Mouse (Mus musculus) limb, embryonic 11.5 days (tissue): ENCODE data around the gene Spaca6. TPM values are rescaled to one million over a fixed set of nuclear protein-coding genes. Genes with fewer than 3 reads are reported as not detected.

Source experiments
- ATAC-seq: fragments of 200-750 bp; cut with Nextera tagmentation; 2 replicates; pipeline ENCODE4 v1.8.0; 2017; ENCODE audit warnings: low read depth; ENCODE audit not compliant: insufficient number of reproducible peaks, low FRiP score, low TSS enrichment
- DNase-seq: peaks from one replicate; pipeline ENCODE4 v3.0.0-alpha.2; 2015; ENCODE audit warnings: low spot score
- H3K27ac ChIP-seq: fragments of 300-500 bp; sonication (generic); replicated peaks from 2 replicates; pipeline ENCODE4 v1.5.1; 2014; ENCODE audit warnings: low read depth, mild to moderate bottlenecking, low read length
- H3K27me3 ChIP-seq: fragments of 300-500 bp; sonication (generic); 2 replicates; pipeline ENCODE4 v1.6.1; 2014; ENCODE audit warnings: mild to moderate bottlenecking, low read length, mixed read lengths; ENCODE audit not compliant: control insufficient read depth, insufficient read depth
- H3K36me3 ChIP-seq: fragments of 300-500 bp; sonication (generic); 2 replicates; pipeline ENCODE4 v1.6.1; 2014; ENCODE audit warnings: mild to moderate bottlenecking, low read length, moderate library complexity, mixed read lengths; ENCODE audit not compliant: control insufficient read depth, insufficient read depth
- H3K4me1 ChIP-seq: fragments of 300-500 bp; sonication (generic); 2 replicates; pipeline ENCODE4 v1.6.1; 2014; ENCODE audit warnings: low read length, mixed read lengths; ENCODE audit not compliant: control insufficient read depth, insufficient read depth
- H3K4me2 ChIP-seq: fragments of 300-500 bp; sonication (generic); 2 replicates; pipeline ENCODE4 v1.6.1; 2014; ENCODE audit warnings: low read depth, mild to moderate bottlenecking, moderate library complexity; ENCODE audit not compliant: severe bottlenecking
- H3K4me3 ChIP-seq: fragments of 300-500 bp; sonication (generic); 2 replicates; pipeline ENCODE4 v1.5.1; 2014; ENCODE audit warnings: low read depth, low read length
- H3K9ac ChIP-seq: fragments of 300-500 bp; sonication (generic); 2 replicates; pipeline ENCODE4 v1.6.1; 2014; ENCODE audit warnings: mild to moderate bottlenecking, low read length
- H3K9me3 ChIP-seq: fragments of 300-500 bp; sonication (generic); 2 replicates; pipeline ENCODE4 v1.6.1; 2016; ENCODE audit warnings: low read length; ENCODE audit not compliant: control insufficient read depth
- WGBS: fragments of 180-500 bp; shearing (Covaris S2); extraction: QIAGEN DNeasy Blood & Tissue Kit; methylation state at CpG from one replicate; pipeline ENCODE4 v1.1.7; 2014; 5-methylcytosine and 5-hydroxymethylcytosine counted together
- polyA plus RNA-seq: library from polyadenylated mRNA; unstranded; fragments of >200 nt; fragmentation: Nextera tagmentation; extraction: Ambion mirVana; gene quantifications from 2 replicates; pipeline ENCODE4 v1.2.1, GENCODE M21; 2014

Spaca6 gene
- polyA plus RNA-seq, 1 experiment from 2014 or later: 35.5 TPM

DNA sequence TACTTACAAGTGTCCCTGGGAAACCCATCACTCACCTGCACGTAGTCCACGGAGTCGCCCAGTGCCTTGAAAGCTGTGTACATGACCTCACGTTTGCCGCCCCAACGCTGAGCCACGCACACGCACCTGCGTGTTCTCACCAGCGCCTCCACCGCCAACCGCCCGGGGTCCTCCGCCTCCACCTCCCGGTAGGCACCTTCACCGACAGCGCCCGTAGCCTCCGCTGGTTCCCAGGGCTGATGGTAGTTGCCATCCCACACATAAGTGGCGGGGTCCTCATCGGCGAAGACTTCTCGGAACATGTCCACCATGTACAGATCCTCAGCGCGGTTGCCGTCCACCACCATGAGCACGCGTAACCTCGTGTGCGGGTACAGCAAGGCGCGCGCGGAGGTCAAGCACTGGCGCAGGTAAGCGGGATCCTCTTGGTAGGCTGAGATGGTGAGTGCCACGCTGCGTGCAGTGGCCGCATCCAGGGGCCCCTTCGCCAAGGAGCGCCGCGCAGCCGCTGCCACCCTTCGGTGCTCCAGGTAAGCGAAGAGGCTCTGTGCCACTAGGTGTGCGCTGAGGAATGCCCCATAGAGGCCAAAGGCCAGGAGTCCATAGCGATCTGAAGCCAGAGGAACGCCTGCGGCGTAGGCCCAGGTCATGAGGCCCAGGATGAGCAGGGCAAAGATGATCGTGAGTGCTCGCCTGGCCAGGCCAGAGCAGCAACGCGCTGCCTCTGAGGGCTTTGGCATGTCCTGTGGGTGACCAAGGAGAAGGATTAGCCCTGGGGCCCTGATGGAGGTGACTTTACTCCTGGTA, 23.2 kb downstream of the Spaca6 start:
- H3K4me2 ChIP-seq: no peak overlapping the region
- WGBS: 17% methylated on average over 55 of the region's 55 CpGs
- H3K27me3 ChIP-seq: peaks cover 10% of the 10 kb centered on the region
- H3K36me3 ChIP-seq: no peaks in the 10 kb centered on the region
- DNase-seq: peak; percentile 32
- H3K27ac ChIP-seq: no peak overlapping the region
- H3K9ac ChIP-seq: no peak overlapping the region
- peaks cover 1% of the 10 kb centered on the region for H3K4me1 ChIP-seq
- peak; percentile 26; the same call in 1 of the 2 replicates for ATAC-seq
- no peak overlapping the region for H3K4me3 ChIP-seq
- no peaks in the 10 kb centered on the region for H3K9me3 ChIP-seq

DNA sequence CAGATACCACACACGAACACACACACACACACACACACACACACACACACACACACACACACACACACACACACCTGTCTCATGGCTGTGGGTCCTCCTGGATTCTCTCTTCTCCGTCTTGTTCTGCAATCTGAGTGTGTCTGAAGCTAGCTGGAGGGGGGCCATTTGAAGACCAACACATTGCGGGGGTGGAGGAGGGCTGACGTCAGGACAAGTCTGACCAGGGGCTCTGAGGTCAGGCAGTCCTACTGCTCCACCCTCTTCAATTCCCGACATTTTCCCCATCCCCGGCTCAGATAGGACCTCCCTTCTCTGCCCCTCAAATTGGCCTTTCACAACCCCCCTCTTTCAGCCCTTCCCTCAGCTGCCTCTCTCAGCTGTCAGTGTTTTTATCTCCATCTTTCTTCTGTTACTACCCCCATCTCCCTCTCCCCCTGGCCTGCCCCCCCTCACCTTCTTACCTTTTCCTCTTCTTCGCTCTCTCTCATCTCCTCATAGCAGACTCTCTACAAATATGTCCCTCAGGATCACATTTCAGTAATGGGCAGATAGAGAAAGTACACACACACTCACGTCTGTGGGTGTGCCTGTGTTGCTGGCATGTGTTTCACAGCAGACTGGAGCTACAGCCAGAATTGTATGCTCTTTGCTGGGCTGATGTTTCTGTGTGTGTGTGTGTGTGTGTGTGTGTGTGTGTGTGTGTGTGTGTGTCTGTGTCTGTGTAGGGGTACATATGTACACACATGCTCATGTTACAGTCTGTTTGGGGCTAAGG, 28.3 kb downstream of the Spaca6 start, which contains the start of gene Has1:
Gene Has1, minus strand, starts transcription at position 142 of the 775 bp plus-strand sequence.
- Histone ChIP-seq H3K4me2 (no peak within 1 kb of the TSS), H3K27ac (no peak within 1 kb of the TSS)

GRCm38 (mm10) chr17:17856612-17857011, 29.7 kb downstream of the Spaca6 start:
- WGBS: 53% methylated on average over 1 of the region's 1 CpGs
- Histone ChIP-seq H3K4me1 (peaks cover 4% of the 10 kb centered on the region), H3K9me3 (no peaks in the 10 kb centered on the region), H3K4me3 (no peak overlapping the region), H3K4me2 (no peak overlapping the region), H3K9ac (no peak overlapping the region), H3K36me3 (no peaks in the 10 kb centered on the region), H3K27ac (no peak overlapping the region), H3K27me3 (no peaks in the 10 kb centered on the region)
- DNase-seq (no peak), ATAC-seq (no peak)

More for the DNA sequence above, 28.3 kb downstream of the Spaca6 start, which contains the start of gene Has1:
- WGBS: 34% methylated on average over 7 of the region's 8 CpGs
- Histone ChIP-seq H3K27me3 (no peaks in the 10 kb centered on the region), H3K9ac (no peak within 1 kb of the TSS), H3K4me3 (no peak within 1 kb of the TSS), H3K9me3 (no peaks in the 10 kb centered on the region), H3K36me3 (no peaks in the 10 kb centered on the region), H3K4me1 (peaks cover 4% of the 10 kb centered on the region)
- peak; percentile 21 for DNase-seq
- ATAC-seq: peak; percentile 69

DNA sequence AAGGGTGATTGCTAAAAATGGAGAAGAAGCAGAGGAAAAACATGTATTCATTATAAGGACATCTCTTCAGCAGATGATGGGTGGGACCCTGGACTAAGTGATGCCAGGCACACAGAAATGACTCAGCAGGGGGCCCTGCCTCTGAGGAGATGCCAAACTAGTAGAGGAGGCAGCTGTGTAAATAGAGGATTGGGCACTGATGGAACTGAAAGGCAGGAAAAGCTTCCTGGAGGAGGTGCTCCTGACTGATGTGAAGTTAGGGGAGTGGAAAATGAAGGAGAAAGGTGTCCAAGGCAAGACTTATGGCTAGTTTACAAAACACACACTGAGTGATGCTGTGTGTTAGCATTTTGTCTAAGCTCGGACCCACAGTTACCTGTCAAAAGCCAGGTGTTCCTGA, 30.5 kb downstream of the Spaca6 start:
- Histone ChIP-seq H3K36me3 (no peaks in the 10 kb centered on the region), H3K4me1 (peaks cover 4% of the 10 kb centered on the region), H3K4me2 (no peak overlapping the region), H3K4me3 (no peak overlapping the region), H3K27ac (no peak overlapping the region), H3K27me3 (no peaks in the 10 kb centered on the region), H3K9me3 (no peaks in the 10 kb centered on the region), H3K9ac (no peak overlapping the region)
- ATAC-seq: no peak
- no peak for DNase-seq
- 100% methylated on average over 1 of the region's 1 CpGs for WGBS

- H3K4me1 ChIP-seq: peaks cover 2% of the 10 kb centered on the region
- no peak overlapping the region for H3K4me3 ChIP-seq
- H3K27me3 ChIP-seq: no peaks in the 10 kb centered on the region
- H3K9ac ChIP-seq: no peak overlapping the region
- WGBS: 81% methylated on average over 3 of the region's 3 CpGs
- no peaks in the 10 kb centered on the region for H3K36me3 ChIP-seq
- no peak overlapping the region for H3K4me2 ChIP-seq
- no peak for ATAC-seq
- no peak overlapping the region for H3K27ac ChIP-seq
- H3K9me3 ChIP-seq: no peaks in the 10 kb centered on the region
- DNase-seq: no peak
These were observed 33.2 kb downstream of the Spaca6 start for GRCm38 (mm10) chr17:17860110-17860509.

DNA sequence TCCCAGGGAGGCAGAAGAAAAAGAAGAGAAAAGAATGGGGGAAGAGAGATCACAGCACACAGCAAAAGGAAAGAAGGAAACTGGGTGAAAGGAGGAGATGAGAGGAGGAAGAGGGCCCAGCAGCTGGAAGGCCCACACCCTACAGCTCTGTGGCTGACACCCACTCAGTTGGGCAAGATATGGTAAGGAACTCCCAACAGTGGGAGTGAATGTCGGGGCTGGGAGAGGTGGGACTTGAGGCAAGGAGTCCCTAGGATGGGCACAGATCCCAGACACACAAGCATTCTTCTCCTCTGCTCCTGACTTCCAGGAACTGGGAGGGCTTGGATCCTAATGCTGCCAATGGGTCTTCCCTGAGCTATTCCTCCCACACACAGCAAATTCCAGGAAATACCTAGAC, 35.4 kb downstream of the Spaca6 start:
- no peak overlapping the region for H3K4me3 ChIP-seq
- H3K9me3 ChIP-seq: no peaks in the 10 kb centered on the region
- H3K36me3 ChIP-seq: no peaks in the 10 kb centered on the region
- no peak overlapping the region for H3K4me2 ChIP-seq
- no peaks in the 10 kb centered on the region for H3K4me1 ChIP-seq
- H3K27ac ChIP-seq: no peak overlapping the region
- no peak for ATAC-seq
- no peak overlapping the region for H3K9ac ChIP-seq
- no peak for DNase-seq
- no peaks in the 10 kb centered on the region for H3K27me3 ChIP-seq
- 59% methylated on average over 1 of the region's 1 CpGs for WGBS

DNA sequence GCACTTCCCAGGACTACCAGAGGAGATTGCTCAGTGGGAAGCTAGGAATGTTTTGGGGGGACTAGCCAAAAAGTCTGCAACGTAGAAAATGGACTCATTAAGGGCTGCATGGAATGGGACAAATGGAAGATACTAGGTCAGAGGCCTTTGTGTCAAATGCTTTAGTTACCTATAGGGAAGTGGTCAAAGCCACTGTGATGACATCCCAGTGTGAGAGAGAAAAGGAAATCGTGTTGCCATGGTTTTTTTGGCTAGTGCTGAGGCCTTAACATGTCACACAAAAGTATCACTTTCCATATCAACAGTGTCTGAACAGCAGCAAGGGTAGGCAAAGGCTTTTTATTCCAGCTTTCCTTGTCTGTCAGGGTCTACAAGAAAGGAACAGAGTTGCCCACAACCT, 38.2 kb downstream of the Spaca6 start:
- Histone ChIP-seq H3K9me3 (no peaks in the 10 kb centered on the region), H3K4me2 (no peak overlapping the region), H3K27ac (no peak overlapping the region), H3K4me3 (no peak overlapping the region), H3K27me3 (no peaks in the 10 kb centered on the region), H3K4me1 (no peaks in the 10 kb centered on the region), H3K9ac (no peak overlapping the region), H3K36me3 (no peaks in the 10 kb centered on the region)
- ATAC-seq (no peak), DNase-seq (no peak)
- WGBS: 66% methylated on average over 2 of the region's 2 CpGs

GRCm38 (mm10) chr17:17866801-17867469, 40.0 kb downstream of the Spaca6 start:
- no peak for DNase-seq
- no peaks in the 10 kb centered on the region for H3K4me1 ChIP-seq
- WGBS: 89% methylated on average over 11 of the region's 11 CpGs
- H3K9me3 ChIP-seq: no peaks in the 10 kb centered on the region
- H3K9ac ChIP-seq: no peak overlapping the region
- H3K4me3 ChIP-seq: no peak overlapping the region
- H3K36me3 ChIP-seq: no peaks in the 10 kb centered on the region
- no peaks in the 10 kb centered on the region for H3K27me3 ChIP-seq
- H3K4me2 ChIP-seq: no peak overlapping the region
- no peak for ATAC-seq
- no peak overlapping the region for H3K27ac ChIP-seq
